ENCODE assay signal across 19 mouse cellular contexts in the genomic region with DNA sequence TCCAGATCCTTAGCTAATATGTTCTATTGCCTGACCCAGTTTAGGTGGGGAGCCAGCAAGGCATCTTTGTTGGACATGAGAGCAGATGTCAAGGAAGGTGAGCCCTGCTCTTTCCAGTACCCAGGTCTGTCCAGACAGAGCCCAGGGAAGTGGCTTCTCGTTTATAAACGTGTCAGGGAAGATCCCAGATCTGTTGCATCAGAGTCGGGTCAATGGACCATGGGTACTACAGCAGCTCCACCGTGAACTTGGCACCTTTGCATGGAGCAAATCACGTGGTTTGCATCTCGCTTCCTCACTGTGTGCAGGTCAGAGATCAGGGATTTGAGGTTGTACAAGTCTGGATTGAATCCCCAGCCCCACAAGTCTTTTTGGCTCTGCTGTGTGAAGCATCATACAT. TPM values are rescaled to one million over a fixed set of nuclear protein-coding genes. Genes with fewer than 3 reads are reported as not detected.
DNase-seq lines count a peak whose midpoint lies in the region; ATAC-seq and TF ChIP-seq lines count a peak whose summit lies in the region.
"Had no signal": no experiment of that assay in that cellular context is flagged by ENCODE, and none has a peak within 500 bp of the region (broad histone marks: within the 10 kb centered on the region; RNA-seq: fewer than 3 reads in every experiment).

No protein-coding gene starts in this region.

- peak; percentile 61 for DNase-seq in kidney, adult 18-20 months
- no peak for DNase-seq in kidney, postnatal 4 days
- DNase-seq in liver, adult 2 months (ENCODE audit: extremely low read depth, low read depth, low spot score) = peak; percentile 88
- DNase-seq in kidney, postnatal 14 days = peak; percentile 42
- no peak for DNase-seq in T-cell, adult 2 months (ENCODE audit: low spot score)
- DNase-seq: adrenal gland, adult 2 months; adrenal gland, postnatal 25 days; cerebellum, adult 18-20 months; forebrain, postnatal 0 days; gastrocnemius, postnatal 25 days; heart, postnatal 10 days; heart, postnatal 4 days had no signal

- WGBS in liver, adult 2 months = 32% methylated on average over 6 of the region's 6 CpGs
- 62% methylated on average over 6 of the region's 6 CpGs for WGBS in liver, embryonic 12.5 days (ENCODE audit: insufficient replicate concordance)

- H3K36me3 ChIP-seq in liver, adult 2 months (ENCODE audit: control insufficient read depth, insufficient read depth, low read length) = no peaks in the 10 kb centered on the region
- H3K36me3 ChIP-seq in liver, embryonic 12.5 days = no peaks in the 10 kb centered on the region
- H3K36me3 ChIP-seq: embryonic facial prominence, embryonic 10.5 days; heart, embryonic 10.5 days; hindbrain, embryonic 12.5 days had no signal

- no peak overlapping the region for H3K4me3 ChIP-seq in liver, adult 2 months (ENCODE audit: insufficient read depth, low read depth, low read length)
- no peak overlapping the region for H3K4me3 ChIP-seq in liver, embryonic 12.5 days
- H3K4me3 ChIP-seq: embryonic facial prominence, embryonic 10.5 days; forebrain, embryonic 13.5 days; heart, embryonic 10.5 days; hindbrain, embryonic 12.5 days had no signal

- no peak for TF ChIP-seq CTCF in liver, adult 2 months (IDR thresholded peaks at IDR 0.05; ENCODE audit: low read depth, low read length)

- no peak overlapping the region for H3K27ac ChIP-seq in liver, adult 2 months (replicated peaks; ENCODE audit: insufficient read depth, low read depth, low read length)
- no peak overlapping the region for H3K27ac ChIP-seq in liver, embryonic 12.5 days
- H3K27ac ChIP-seq: embryonic facial prominence, embryonic 10.5 days; forebrain, embryonic 13.5 days; heart, embryonic 10.5 days; hindbrain, embryonic 12.5 days had no signal

- no peak for ATAC-seq in liver, embryonic 12.5 days
- ATAC-seq: forebrain, embryonic 13.5 days; forebrain, postnatal 0 days; Patski had no signal

- H3K27me3 ChIP-seq in liver, adult 2 months (ENCODE audit: control insufficient read depth, insufficient read depth, low read length) = no peaks in the 10 kb centered on the region
- no peaks in the 10 kb centered on the region for H3K27me3 ChIP-seq in liver, embryonic 12.5 days (replicated peaks)
- H3K27me3 ChIP-seq: CH12.LX; forebrain, embryonic 13.5 days; hindbrain, embryonic 12.5 days; Patski had no signal

- no peak overlapping the region for H3K4me2 ChIP-seq in liver, embryonic 12.5 days
- H3K4me2 ChIP-seq: forebrain, embryonic 13.5 days; hindbrain, embryonic 12.5 days had no signal

- no peak for TF ChIP-seq POLR2A in liver, adult 2 months (IDR thresholded peaks at IDR 0.05; ENCODE audit: extremely low read depth, insufficient read depth, low read length)

- H3K9me3 ChIP-seq in liver, embryonic 12.5 days (replicated peaks) = no peaks in the 10 kb centered on the region
- H3K9me3 ChIP-seq: embryonic facial prominence, embryonic 10.5 days; forebrain, embryonic 13.5 days; heart, embryonic 10.5 days; hindbrain, embryonic 12.5 days had no signal

- H3K79me2 ChIP-seq in liver, adult 2 months (ENCODE audit: control insufficient read depth, insufficient read depth, low read length) = no peaks in the 10 kb centered on the region

- no peak overlapping the region for H3K9ac ChIP-seq in liver, adult 2 months (ENCODE audit: low read depth, low read length)
- no peak overlapping the region for H3K9ac ChIP-seq in liver, embryonic 12.5 days
- H3K9ac ChIP-seq: forebrain, embryonic 13.5 days; forebrain, postnatal 0 days; hindbrain, embryonic 12.5 days had no signal

- no peaks in the 10 kb centered on the region; the same call in 1 of the 2 replicates for H3K4me1 ChIP-seq in liver, adult 2 months (ENCODE audit: control insufficient read depth, insufficient read depth, low read length)
- no peaks in the 10 kb centered on the region for H3K4me1 ChIP-seq in liver, embryonic 12.5 days
- H3K4me1 ChIP-seq: embryonic facial prominence, embryonic 10.5 days; forebrain, embryonic 13.5 days; heart, embryonic 10.5 days; hindbrain, embryonic 12.5 days had no signal

RNA-seq across cellular contexts. Expression of gene Dgkg, which starts 58.3 kb away (rescaled TPM):
- total RNA-seq in liver, adult 2 months (2014; rRNA removed) = under 0.01 and 0.20 TPM in 2 replicates
- polyA plus RNA-seq in liver, adult 2 months (2012; rRNA removed) = 0.02 TPM in 1 of 2 replicates, not detected in the other
- polyA plus RNA-seq in liver, embryonic 12.5 days (2016; fragmentation: Nextera tagmentation; extraction: Ambion mirVana) = 0.89 and 0.91 TPM in 2 replicates

Comparison
In these comparisons a context has a peak if more than half of its experiments do, and no peak if none do; other contexts are left out.
1. DNase-seq: peak in kidney, adult 18-20 months (single experiment), liver, adult 2 months (single experiment) and kidney, postnatal 14 days (single experiment); none in kidney, postnatal 4 days (0 of 2) and T-cell, adult 2 months (single experiment).